Mouse (Mus musculus) bone marrow, adult 2 months (tissue): ENCODE data around the gene Fgd3.

ENCODE experiments used
- CTCF ChIP-seq: fragments of 200-500 bp; IDR thresholded peaks from 2 replicates; pipeline ENCODE4 v1.5.1; 2011; ENCODE audit warnings: low read length, control low read depth; ENCODE audit not compliant: control insufficient read depth, insufficient read depth
- POLR2A ChIP-seq: fragments of 200-500 bp; IDR thresholded peaks from 2 replicates; pipeline ENCODE4 v1.6.1; 2011; ENCODE audit warnings: low read depth, mild to moderate bottlenecking, control low read depth, low read length, borderline replicate concordance; ENCODE audit not compliant: control insufficient read depth

GRCm38 (mm10) chr13:49234711-49235110, 85.4 kb downstream of the Fgd3 start:
- TF ChIP-seq CTCF (peak; percentile 29; the same call in 1 of the 2 replicates), POLR2A (no peak)
